Mouse (Mus musculus) E14TG2a.4 (cell line): ENCODE data around the gene Tctex1d2.

ENCODE experiments used
- CTCF ChIP-seq: conservative IDR thresholded peaks from 2 replicates; pipeline ENCODE4 v1.5.1; 2014; ENCODE audit warnings: low read length
- NANOG ChIP-seq: IDR thresholded peaks from 2 replicates; pipeline ENCODE4 v1.6.1; 2014; ENCODE audit warnings: borderline replicate concordance, low read length, mixed read lengths
- POU5F1 ChIP-seq: IDR thresholded peaks from 2 replicates; pipeline ENCODE4 v1.6.1; 2014; ENCODE audit warnings: low read length, borderline replicate concordance

- TF ChIP-seq POU5F1 (no peak), CTCF (no peak), NANOG (no peak)
These were observed 43.4 kb downstream of the Tctex1d2 start for GRCm38 (mm10) chr16:32462950-32463349.
